Mouse (Mus musculus): ENCODE measurements around the gene Gm49378. TPM values are rescaled to one million over a fixed set of nuclear protein-coding genes. Genes with fewer than 3 reads are reported as not detected.
A peak's percentile ranks its signal among the peaks of the same experiment; 100 is the strongest.

Gm49378 gene
- polyA plus RNA-seq, 1 experiment from 2014 or later: 2.8 TPM

DNA sequence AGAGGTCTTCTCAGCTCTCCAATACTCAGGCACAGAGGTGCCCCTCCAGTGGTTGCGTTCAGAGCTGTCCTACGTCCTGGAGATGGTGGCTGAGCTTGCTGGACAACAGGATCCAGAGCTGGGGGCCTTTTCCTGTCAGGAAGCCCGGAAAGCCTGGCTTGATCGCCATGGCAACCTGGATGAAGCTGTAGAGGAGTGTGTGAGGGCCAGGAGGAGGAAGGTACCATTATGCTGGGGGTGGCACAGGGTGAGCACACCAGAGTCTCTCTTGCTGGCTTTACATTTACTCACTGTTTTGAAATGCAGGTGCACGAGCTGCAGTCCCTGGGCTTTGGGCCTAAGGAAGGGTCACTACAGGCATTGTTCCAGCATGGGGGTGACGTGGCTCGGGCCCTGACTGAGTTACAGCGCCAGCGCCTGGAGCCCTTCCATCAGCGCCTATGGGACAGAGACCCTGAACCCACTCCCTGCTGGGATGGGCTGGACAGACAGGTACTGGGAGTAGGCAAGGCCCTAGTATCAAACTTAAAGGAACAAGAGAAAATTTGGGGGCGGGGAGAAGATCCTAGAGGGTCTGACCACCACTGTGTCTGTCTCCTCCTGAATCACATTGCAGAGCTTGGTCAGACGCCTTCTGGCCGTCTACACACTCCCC is 41.5 kb downstream of the Gm49378 start:
- WGBS: 72% methylated on average over 13 of the region's 13 CpGs
- no peak overlapping the region for H3K27ac ChIP-seq
- H3K4me2 ChIP-seq (replicated peaks): no peak overlapping the region
- ATAC-seq (ENCODE audit: low FRiP score) (no peak), DNase-seq (ENCODE audit: low spot score) (no peak)
- no peaks in the 10 kb centered on the region for H3K27me3 ChIP-seq (ENCODE audit: control insufficient read depth, insufficient read depth, low read length)
- H3K9ac ChIP-seq: no peak overlapping the region
- no peak overlapping the region for H3K4me3 ChIP-seq (replicated peaks; ENCODE audit: low read length)
- no peaks in the 10 kb centered on the region for H3K9me3 ChIP-seq (ENCODE audit: control insufficient read depth, low read length)
- peaks cover 14% of the 10 kb centered on the region for H3K4me1 ChIP-seq (replicated peaks; ENCODE audit: control insufficient read depth, insufficient read depth, low read length)
- H3K36me3 ChIP-seq (replicated peaks; ENCODE audit: control insufficient read depth, insufficient read depth): peaks cover 72% of the 10 kb centered on the region

DNA sequence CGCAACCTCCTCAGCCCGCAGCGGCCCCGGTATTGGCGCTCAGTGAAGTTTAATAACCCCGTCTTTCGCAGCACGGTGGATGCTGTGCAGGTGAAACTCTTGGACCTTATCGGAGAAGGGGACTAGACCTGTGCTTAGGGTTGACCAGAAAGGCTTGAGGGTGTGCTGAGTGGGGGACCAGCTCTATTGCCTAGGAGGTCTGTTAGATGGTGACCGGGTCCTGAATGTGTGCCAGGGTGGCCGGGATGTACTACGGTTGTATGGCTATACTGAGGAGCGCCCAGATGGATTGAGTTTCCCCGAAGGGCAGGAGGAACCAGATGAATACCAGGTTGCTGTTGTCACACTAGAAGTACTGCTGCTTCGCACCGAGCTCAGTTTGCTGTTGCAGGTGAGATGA is 45.5 kb downstream of the Gm49378 start:
- no peak overlapping the region for H3K27ac ChIP-seq

DNA sequence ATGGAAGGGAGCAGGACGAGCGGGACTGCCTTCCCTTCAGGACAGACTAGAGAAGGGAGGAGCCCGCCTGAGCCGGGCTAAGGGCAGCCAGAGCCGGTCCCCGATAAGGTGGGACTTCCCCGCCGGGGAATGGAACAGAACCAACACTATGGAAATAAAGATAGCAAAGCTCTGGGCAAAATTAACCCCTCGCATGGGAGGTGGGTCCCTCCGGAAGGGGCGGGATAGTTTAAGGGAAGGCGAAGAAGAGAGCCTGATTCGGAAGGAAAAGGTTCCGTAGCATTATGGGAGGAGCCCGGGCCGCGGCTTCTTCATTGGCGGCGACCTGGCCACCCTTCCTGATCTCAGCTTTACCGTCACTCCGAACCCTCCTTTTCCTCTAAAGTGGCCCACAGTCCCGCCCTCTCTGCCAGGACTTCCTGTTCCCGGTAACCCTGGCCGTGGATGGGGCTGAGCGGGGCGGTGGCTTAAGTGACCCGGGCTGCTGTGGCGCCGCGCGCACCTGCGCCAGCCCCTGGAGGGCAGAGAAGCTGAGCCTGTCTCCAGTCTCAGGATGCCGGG is 46.3 kb downstream of the Gm49378 start, which contains the start of gene Rnf31:
TSS of gene Rnf31 (plus strand) at position 378 of the 561 bp plus-strand sequence.
- WGBS: under 1% methylated on average over 32 of the region's 33 CpGs
- H3K9me3 ChIP-seq (ENCODE audit: control insufficient read depth, low read length): no peaks in the 10 kb centered on the region
- peak within 1 kb of the TSS; percentile 95 for H3K27ac ChIP-seq
- ATAC-seq (ENCODE audit: low FRiP score) (peak; percentile 88), DNase-seq (ENCODE audit: low spot score) (peak; percentile 82)
- peak within 1 kb of the TSS; percentile 80 for H3K9ac ChIP-seq
- H3K36me3 ChIP-seq (replicated peaks; ENCODE audit: control insufficient read depth, insufficient read depth): peaks cover 44% of the 10 kb centered on the region
- no peaks in the 10 kb centered on the region for H3K27me3 ChIP-seq (ENCODE audit: control insufficient read depth, insufficient read depth, low read length)
- H3K4me2 ChIP-seq (replicated peaks): peak within 1 kb of the TSS; percentile 86
- H3K4me1 ChIP-seq (replicated peaks; ENCODE audit: control insufficient read depth, insufficient read depth, low read length): peaks cover 20% of the 10 kb centered on the region
- peak within 1 kb of the TSS; percentile 74 for H3K4me3 ChIP-seq (replicated peaks; ENCODE audit: low read length)

More for the DNA sequence above, 45.5 kb downstream of the Gm49378 start:
- peaks cover 20% of the 10 kb centered on the region for H3K4me1 ChIP-seq (replicated peaks; ENCODE audit: control insufficient read depth, insufficient read depth, low read length)
- DNase-seq (ENCODE audit: low spot score): no peak
- peak overlapping the region; percentile 86 for H3K4me2 ChIP-seq (replicated peaks)
- H3K27me3 ChIP-seq (ENCODE audit: control insufficient read depth, insufficient read depth, low read length): no peaks in the 10 kb centered on the region
- WGBS: 11% methylated on average over 16 of the region's 16 CpGs
- H3K36me3 ChIP-seq (replicated peaks; ENCODE audit: control insufficient read depth, insufficient read depth): peaks cover 46% of the 10 kb centered on the region
- no peak for ATAC-seq (ENCODE audit: low FRiP score)
- peak overlapping the region; percentile 74 for H3K4me3 ChIP-seq (replicated peaks; ENCODE audit: low read length)
- no peaks in the 10 kb centered on the region for H3K9me3 ChIP-seq (ENCODE audit: control insufficient read depth, low read length)
- peak overlapping the region; percentile 80 for H3K9ac ChIP-seq

DNA sequence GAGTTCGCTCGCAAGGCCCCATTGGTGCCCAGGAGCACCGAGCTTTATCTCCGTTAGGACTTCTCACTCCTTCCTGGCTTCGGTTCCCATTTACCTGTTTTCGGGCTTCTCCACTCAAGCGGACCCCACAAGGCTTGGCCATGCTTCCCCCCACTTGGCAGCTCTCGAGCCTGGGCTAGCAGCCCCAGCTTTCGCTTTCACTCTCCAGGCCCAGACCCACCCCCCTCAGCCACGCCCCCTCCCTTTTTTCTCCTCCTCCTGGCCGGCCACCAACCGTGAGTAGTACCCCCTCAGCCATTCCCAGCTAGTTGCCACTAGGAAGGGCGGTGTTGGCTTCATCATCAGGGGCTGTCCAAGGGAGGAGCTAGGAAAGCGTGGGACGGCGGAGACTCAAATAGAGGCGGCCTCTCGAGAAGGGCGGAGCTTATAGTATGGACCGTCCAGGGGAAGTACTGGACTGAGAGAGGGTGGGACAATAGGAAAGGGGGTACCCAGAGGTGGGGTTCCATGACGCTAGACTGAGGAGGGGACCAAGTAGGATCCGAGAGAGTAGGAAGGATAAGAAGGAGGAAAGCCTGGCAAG is 46.9 kb downstream of the Gm49378 start, which contains the start of gene Psme2:
TSS of gene Psme2 (minus strand) at position 366 of the 583 bp plus-strand sequence.
- ATAC-seq (ENCODE audit: low FRiP score) (peak; percentile 95), DNase-seq (ENCODE audit: low spot score) (peak; percentile 88)
- peak within 1 kb of the TSS; percentile 80 for H3K9ac ChIP-seq
- peak within 1 kb of the TSS; percentile 86 for H3K4me2 ChIP-seq (replicated peaks)
- peak within 1 kb of the TSS; percentile 95 for H3K27ac ChIP-seq
- H3K4me3 ChIP-seq (replicated peaks; ENCODE audit: low read length): peak within 1 kb of the TSS; percentile 74
- H3K36me3 ChIP-seq (replicated peaks; ENCODE audit: control insufficient read depth, insufficient read depth): peaks cover 39% of the 10 kb centered on the region
- H3K27me3 ChIP-seq (ENCODE audit: control insufficient read depth, insufficient read depth, low read length): no peaks in the 10 kb centered on the region
- under 1% methylated on average over 22 of the region's 22 CpGs for WGBS
- peaks cover 20% of the 10 kb centered on the region for H3K4me1 ChIP-seq (replicated peaks; ENCODE audit: control insufficient read depth, insufficient read depth, low read length)
- no peaks in the 10 kb centered on the region for H3K9me3 ChIP-seq (ENCODE audit: control insufficient read depth, low read length)

DNA sequence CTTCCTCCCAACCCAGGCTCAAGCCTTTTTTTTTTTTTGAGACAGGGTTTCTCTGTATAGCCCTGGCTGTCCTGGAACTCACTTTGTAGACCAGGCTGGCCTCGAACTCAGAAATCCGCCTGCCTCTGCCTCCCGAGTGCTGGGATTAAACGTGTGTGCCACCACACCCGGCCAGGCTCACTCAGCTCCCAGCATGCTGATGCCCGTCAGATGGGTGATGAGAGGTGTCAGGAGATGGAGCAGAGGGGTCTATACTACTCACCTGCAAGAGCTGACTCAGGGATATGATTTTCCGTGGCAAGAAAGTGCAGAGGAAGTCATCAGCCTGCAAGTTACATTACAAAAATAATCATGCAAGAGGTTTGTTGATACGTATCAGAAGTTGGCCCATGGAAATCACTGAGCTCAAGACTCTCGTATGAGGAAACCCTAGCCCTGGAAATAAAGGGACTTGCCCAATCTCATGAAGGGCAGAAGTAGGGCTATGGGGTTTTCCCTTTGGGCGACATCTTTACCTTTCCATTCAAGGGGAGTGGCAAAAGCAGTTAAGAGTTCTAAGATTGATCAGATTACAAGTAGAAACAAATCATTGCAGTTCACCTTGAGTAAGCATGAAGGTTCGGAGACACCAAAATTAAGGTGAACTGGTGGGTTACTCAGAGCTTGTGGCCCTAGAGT is 47.8 kb downstream of the Gm49378 start:
- peak overlapping the region; percentile 86 for H3K4me2 ChIP-seq (replicated peaks)
- peak overlapping the region; percentile 74 for H3K4me3 ChIP-seq (replicated peaks; ENCODE audit: low read length)
- DNase-seq (ENCODE audit: low spot score) (no peak), ATAC-seq (ENCODE audit: low FRiP score) (no peak)
- H3K27me3 ChIP-seq (ENCODE audit: control insufficient read depth, insufficient read depth, low read length): no peaks in the 10 kb centered on the region
- WGBS: 89% methylated on average over 11 of the region's 11 CpGs
- peaks cover 29% of the 10 kb centered on the region for H3K36me3 ChIP-seq (replicated peaks; ENCODE audit: control insufficient read depth, insufficient read depth)
- H3K4me1 ChIP-seq (replicated peaks; ENCODE audit: control insufficient read depth, insufficient read depth, low read length): peaks cover 22% of the 10 kb centered on the region
- peak overlapping the region; percentile 80 for H3K9ac ChIP-seq
- peak overlapping the region; percentile 95 for H3K27ac ChIP-seq
- H3K9me3 ChIP-seq (ENCODE audit: control insufficient read depth, low read length): no peaks in the 10 kb centered on the region

DNA sequence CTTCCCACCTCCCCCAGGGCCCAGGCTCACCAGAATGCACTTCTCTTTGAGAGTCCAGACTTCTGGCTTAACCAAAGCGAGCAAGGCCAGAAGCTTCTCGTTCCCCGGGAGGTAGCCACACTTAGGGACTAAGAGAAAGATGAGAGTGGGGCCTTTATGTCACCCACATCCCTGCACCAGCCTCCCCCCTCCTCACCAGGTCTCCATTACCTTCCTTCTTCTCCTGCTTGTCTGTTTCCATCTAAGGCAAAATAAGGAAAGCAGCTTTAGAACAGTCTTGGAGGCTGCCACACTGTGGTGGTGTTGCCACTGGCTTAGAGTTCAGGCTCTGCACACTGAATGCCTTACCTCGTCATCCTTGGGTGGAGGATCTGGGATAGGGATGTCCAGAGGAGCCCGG is 48.4 kb downstream of the Gm49378 start:
- no peak for DNase-seq (ENCODE audit: low spot score)
- Histone ChIP-seq H3K36me3 (replicated peaks; ENCODE audit: control insufficient read depth, insufficient read depth) (peaks cover 23% of the 10 kb centered on the region), H3K4me3 (replicated peaks; ENCODE audit: low read length) (no peak overlapping the region), H3K4me2 (replicated peaks) (no peak overlapping the region), H3K9me3 (ENCODE audit: control insufficient read depth, low read length) (no peaks in the 10 kb centered on the region), H3K9ac (no peak overlapping the region), H3K27ac (no peak overlapping the region), H3K4me1 (replicated peaks; ENCODE audit: control insufficient read depth, insufficient read depth, low read length) (peaks cover 23% of the 10 kb centered on the region), H3K27me3 (ENCODE audit: control insufficient read depth, insufficient read depth, low read length) (no peaks in the 10 kb centered on the region)
- WGBS: 89% methylated on average over 5 of the region's 5 CpGs
- ATAC-seq (ENCODE audit: low FRiP score): no peak

DNA sequence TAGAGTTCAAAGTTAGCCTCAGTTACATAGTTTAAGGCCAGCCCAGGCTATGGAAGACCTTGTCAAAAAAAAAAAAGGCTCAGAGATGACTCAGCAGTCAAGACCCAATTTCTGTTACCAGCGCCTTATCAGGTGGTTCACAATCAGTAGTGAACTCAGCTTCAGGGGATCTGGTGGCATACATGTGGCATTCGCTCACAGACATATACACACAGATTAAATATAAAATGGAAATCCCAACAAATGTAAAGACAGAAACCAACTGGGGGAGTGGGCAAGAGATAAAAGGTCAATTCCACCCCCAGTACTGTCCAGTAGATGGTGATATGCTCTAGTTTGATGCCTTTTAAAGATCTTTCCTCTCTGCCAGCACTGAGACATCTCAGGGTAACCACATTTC is 51.5 kb downstream of the Gm49378 start:
- peaks cover 9% of the 10 kb centered on the region for H3K4me1 ChIP-seq (replicated peaks; ENCODE audit: control insufficient read depth, insufficient read depth, low read length)
- peaks cover 26% of the 10 kb centered on the region; the same call in 1 of the 2 replicates for H3K36me3 ChIP-seq (replicated peaks; ENCODE audit: control insufficient read depth, insufficient read depth)
- no peak overlapping the region for H3K9ac ChIP-seq
- ATAC-seq (ENCODE audit: low FRiP score) (no peak), DNase-seq (ENCODE audit: low spot score) (no peak)
- no peak overlapping the region for H3K27ac ChIP-seq
- 88% methylated on average over 2 of the region's 2 CpGs for WGBS
- H3K4me3 ChIP-seq (replicated peaks; ENCODE audit: low read length): no peak overlapping the region
- no peaks in the 10 kb centered on the region for H3K9me3 ChIP-seq (ENCODE audit: control insufficient read depth, low read length)
- H3K27me3 ChIP-seq (ENCODE audit: control insufficient read depth, insufficient read depth, low read length): no peaks in the 10 kb centered on the region
- no peak overlapping the region for H3K4me2 ChIP-seq (replicated peaks)

DNA sequence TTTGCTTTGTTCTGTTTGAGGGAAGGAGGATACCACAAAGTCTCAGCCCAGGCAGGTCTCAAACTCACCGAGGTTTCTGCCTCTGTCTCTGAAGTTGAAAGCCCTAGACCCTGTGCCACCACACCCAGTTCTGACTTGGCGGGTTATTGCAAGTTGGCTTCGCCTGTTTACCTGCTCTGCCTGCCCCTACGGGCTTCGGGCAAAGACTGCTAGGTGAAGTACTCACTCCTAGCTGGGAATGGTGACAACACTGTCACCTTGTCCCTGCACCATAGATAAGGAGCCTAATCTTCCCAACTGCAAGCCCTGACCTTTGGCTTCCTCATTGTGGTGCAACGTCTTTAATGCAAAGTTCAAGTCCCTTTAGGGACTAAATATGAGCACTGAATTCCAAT is 52.1 kb downstream of the Gm49378 start:
- no peak overlapping the region for H3K9ac ChIP-seq
- H3K27ac ChIP-seq: no peak overlapping the region
- DNase-seq (ENCODE audit: low spot score) (no peak), ATAC-seq (ENCODE audit: low FRiP score) (no peak)
- H3K4me2 ChIP-seq (replicated peaks): peak overlapping the region; percentile 80
- WGBS: 58% methylated on average over 6 of the region's 6 CpGs
- H3K27me3 ChIP-seq (ENCODE audit: control insufficient read depth, insufficient read depth, low read length): no peaks in the 10 kb centered on the region
- H3K4me1 ChIP-seq (replicated peaks; ENCODE audit: control insufficient read depth, insufficient read depth, low read length): peaks cover 9% of the 10 kb centered on the region
- H3K4me3 ChIP-seq (replicated peaks; ENCODE audit: low read length): peak overlapping the region; percentile 48; the same call in 1 of the 2 replicates
- H3K36me3 ChIP-seq (replicated peaks; ENCODE audit: control insufficient read depth, insufficient read depth): peaks cover 29% of the 10 kb centered on the region; the same call in 1 of the 2 replicates
- no peaks in the 10 kb centered on the region for H3K9me3 ChIP-seq (ENCODE audit: control insufficient read depth, low read length)

All from hindbrain, embryonic 14.5 days (tissue).